Mouse (Mus musculus) kidney, adult 11 months (tissue): Measurements from ENCODE around the gene Slc7a11.
"Not testable (repeated sequence)": the region's sequence is repeated elsewhere in the genome, so short reads cannot be mapped to it uniquely, and the experiment has no call there.

Source experiments
- DNase-seq: peaks from one replicate; pipeline ENCODE4 v3.0.0; 2022

Gene Slc7a11

GRCm38 (mm10) chr3:50443421-50443916 is at the start of gene Slc7a11:
TSS of gene Slc7a11 (minus strand) at chr3:50443614.
- DNase-seq, result no peak

DNA sequence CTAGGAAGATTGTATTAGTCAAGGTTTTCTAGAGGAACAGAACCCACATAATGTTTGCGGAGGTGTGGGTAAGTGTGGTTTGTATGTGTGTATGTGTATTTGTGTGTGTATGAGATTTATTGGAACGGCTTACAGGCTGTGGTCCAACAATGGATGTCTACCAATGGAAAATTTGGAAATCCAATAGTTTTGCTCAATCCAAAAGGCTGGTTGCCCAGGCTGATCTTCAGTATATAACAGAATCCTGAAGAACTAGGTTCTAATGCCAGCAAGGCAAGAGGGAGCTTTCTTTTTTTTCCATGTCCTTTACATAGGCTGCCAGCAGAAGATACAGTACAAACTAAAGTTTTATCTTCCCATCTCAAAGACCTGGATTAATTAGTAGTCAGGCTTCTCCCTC is 48.3 kb upstream of the Slc7a11 start:
- DNase-seq, result no peak

DNA sequence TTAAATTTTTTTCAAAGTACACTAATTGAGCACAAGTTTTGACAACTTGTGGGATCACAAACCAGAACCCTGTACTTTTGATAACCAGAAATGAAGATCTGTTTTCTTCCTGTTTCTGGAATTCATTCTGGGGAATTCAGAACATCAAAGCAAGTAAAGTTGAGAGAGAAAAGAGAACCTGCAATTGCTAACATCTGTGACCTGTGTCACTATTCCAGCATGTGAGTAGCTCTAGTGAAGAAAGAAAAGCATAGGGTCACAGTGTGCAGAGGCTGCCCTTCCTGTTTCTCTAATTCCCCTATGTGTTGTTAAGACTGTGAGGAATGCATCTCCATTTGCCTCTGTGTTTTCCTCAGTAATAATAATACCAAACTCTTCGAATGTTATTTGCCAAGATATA is 40.7 kb upstream of the Slc7a11 start:
- no peak for DNase-seq

DNA sequence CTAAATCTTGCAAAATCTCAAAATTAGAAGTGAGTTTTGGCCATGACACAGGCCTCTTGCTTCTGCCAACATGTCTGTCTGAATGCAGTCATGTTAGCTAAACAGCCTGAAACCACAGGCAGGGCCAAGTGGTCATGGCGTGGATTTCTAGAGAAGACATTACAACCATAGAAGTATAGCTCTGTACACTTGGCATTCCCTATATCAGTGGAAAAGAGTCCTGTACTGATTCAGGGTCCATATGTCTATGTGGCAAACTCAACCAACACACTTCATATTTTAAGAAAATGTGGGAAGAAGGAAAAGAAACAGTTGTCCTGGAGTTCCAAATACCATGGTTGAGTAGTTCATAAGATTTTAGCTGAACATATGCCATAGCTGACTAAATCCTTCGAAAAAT is 18.8 kb upstream of the Slc7a11 start:
- no peak for DNase-seq

DNA sequence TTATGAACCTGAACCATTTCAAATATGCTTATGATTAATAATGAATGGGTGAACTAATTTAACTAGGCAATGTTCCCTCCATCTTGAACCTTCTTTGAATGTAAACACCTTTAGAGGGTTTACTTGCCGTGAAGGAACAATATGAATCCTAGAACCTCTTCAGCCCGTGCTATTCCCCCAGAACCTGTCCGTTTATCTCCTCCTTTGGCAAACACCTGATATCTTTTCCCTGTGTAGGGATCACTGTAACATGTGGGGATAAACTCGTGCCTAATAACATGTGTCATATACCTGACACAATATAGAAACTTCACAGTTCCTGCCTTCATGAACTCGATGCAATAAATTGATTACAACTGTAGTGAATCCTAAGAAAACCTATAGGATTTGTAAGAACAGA is 13.7 kb upstream of the Slc7a11 start:
- DNase-seq, result no peak

GRCm38 (mm10) chr3:50456564-50456963 is 13.2 kb upstream of the Slc7a11 start:
- no peak for DNase-seq

GRCm38 (mm10) chr3:50456023-50456422 is 12.6 kb upstream of the Slc7a11 start:
- DNase-seq, result no peak

DNA sequence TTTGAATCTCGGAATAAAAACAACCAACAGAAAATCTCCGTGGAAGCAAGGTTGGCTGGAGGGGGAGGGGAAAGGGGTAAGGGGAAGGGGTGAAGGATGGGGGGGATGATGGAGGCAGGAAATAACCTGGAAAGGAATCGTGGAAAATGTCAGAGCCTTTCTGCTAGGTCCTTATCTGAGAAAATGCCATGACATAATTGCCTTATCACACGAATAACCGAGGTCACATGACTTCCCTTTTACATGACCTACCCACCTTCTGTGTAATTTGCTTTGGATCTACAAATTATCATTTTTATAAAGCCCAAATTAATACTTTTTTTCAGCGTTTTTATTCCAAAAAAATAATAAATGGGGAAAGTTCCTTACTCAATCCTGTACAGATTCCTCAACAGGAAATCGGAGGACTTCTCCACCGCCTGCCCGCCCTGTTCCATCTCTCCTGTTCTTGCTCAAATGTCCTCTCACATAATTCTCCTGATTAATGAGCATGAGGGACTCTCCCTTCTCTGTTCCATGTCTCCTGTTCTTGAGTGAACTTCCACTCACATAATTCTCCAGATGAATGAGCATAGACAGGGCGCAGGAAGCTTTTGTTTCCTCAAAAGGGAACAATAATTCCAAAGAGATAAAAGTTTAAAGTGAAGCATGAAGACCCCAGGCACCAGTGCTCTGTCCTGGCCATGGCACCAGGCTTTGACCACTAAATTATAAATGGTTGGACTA is 1.8 kb upstream of the Slc7a11 start:
- no peak for DNase-seq

DNA sequence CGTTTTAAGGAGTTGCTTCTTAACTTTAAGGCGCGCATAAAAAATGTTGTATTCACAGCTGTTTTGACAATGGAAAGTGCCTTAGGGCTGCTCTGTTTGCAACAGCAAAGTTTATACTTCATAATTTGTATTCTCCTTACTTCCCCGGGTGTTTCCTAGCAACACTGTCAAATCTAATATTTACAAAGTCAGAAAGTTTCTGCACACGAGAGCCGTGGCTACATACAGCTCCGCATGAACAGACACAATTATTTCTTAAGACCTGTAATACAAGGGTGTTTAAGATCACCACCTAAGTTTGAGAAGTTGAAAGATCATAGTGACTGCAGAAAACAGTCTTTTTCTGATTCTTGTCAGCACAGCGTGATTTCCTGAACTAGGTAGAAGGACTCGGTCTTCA is 528 bp upstream of the Slc7a11 start:
- no peak for DNase-seq

DNA sequence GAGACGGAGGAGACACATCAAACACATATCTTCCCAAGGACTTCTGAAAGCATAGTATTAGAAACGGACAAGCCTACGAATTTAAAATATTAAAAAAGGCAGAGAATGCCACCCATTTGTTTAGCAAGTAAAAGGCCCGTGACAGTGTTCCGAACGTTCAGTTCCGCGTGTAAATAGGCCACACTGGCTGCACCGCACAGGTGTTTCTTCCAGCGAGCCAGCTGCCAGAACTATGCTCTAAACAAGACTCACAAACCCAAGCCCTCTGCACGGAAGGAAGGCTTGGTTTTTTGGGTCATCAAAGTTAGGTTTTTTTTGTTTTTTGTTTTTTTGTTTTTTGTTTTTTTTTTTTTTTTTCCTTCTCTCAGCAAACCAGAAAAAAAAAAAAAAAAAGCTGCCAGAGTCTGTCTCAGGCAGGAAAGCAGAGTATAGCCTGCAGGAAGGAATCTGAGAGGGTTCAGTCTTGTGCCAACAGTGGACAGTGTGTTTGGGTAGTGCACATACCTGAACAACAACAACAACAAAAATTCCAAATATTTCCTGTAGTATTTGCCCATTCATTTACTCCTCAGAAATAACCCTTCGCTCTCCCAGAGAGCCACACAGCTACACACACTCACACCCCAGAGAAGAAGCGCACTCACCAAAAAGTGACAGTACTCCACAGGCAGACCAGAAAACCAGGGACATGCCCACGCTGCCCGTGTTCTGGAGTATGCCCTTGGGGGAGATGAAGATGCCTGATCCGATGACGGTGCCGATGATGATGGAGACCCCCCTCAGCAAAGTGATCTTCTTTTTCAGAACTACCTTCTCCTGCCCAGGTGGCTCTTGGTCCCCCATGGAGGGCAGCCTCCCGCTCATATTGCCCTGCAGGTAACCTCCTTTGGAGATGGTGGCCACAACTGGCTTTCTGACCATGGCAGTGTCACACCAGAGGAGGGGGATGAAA is 797 bp downstream of the Slc7a11 start:
- no peak for DNase-seq

GRCm38 (mm10) chr3:50441330-50441729 is 2.1 kb downstream of the Slc7a11 start:
- DNase-seq, result no peak

DNA sequence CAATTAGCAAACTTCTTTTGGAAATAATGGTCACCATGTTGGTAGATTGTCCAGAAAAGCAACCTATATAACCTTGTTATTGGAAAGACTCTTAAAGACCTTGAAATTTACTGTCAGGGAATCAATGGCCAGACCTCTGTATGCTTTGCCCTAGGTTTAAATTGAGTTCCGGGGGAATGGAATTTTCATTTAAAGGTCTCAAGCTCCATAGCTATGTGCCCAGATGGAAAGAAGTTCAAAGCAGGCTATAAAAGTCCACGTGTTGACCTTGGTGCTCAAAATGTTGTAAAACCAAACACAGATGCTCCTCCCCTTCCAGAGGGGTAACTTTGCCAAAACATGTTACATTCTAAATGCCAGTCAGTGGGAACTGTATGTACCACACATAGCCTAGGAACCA is 3.0 kb downstream of the Slc7a11 start:
- DNase-seq, result no peak

GRCm38 (mm10) chr3:50439429-50439828 is 4.0 kb downstream of the Slc7a11 start:
- DNase-seq, result no peak

DNA sequence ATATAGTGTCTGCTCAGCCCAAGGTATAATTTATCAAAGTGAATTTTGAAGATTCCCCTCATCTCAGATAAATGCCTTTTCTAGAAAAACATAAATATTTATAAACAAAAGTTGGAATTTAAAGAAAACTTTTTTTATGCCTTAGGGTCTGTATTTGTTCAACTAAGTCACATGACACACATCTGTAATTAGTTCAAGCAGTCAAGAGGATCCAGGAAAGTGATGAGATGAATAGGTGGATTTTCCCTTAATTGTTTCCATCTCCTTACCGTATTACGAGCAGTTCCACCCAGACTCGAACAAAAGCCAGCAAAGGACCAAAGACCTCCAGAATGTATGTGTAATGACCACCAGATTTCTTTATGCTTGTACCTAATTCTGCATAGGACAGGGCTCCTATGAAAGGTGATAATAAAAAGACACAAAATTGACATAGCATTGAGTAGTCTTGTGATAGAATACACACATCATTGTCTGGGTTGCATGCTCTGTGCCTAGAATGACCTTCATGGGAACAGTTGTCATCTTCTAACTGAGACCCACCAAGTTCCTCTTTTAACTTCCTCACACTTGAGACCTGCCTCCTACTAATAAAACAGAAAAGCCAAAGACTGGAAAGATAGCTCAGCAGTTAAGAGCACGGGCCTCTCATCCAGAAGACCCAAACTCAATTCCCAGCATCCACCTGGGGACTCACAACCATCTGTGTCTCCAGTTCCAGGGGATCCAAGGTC is 4.7 kb downstream of the Slc7a11 start:
- no peak for DNase-seq

DNA sequence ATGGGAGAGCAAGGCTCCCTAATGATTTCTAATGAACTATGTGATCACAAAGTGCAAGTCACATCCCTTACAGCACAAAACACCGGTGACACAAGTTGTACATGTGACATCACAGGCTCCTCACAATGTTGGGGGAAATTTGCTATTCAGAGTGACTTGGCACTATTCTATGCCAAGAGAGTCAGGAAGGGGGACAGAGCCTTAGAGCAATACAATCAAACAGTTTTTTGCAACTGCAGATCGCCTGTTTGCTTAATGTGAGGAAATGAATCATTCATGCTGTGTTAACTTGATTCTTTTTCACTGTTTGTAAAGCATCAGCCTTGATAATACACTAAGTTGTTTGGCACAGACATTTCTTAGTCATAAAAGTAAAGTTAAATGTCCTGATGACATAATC is 5.3 kb downstream of the Slc7a11 start:
- not testable (repeated sequence) for DNase-seq

- not testable (repeated sequence) for DNase-seq
Measured at GRCm38 (mm10) chr3:50436409-50436808, 7.0 kb downstream of the Slc7a11 start.

DNA sequence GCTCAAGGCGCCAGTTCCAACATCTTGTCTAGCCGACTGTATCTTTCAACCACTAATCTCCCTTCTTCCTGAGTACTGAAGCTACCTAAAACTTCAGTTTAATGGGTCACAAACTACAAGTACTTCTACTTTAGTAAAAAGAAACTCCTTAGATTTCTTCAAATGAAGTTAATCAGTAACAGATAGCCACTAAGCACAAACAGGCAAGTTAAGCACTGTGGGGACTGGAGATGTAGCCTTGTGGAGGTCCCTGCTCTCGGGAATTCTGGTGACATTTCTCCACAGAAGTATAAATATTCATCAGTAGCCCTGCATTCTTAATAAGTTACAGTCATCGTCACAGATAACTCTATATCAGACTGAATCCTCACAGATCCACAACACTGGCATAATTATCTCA is 9.6 kb downstream of the Slc7a11 start:
- no peak for DNase-seq

DNA sequence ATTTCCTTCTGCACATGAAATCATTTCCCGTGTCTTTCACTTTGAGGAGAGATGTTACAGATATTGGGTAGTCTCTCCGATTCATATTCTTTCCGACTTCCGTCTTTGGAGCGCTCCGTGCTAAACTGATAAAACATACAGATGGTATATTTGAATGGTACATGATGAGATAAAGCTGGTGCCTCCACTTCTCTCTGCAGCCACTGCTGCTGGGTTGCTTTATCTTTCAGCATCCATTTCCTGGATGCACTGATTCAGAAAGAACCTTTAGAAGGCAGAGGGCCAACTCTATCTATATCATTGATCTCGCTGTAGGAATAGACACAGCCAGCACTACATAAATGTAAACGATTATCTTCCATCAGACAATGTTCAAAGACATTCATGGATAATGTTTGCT is 12.6 kb downstream of the Slc7a11 start:
- no peak for DNase-seq

GRCm38 (mm10) chr3:50421480-50422277 is 21.7 kb downstream of the Slc7a11 start:
- DNase-seq, result no peak

DNA sequence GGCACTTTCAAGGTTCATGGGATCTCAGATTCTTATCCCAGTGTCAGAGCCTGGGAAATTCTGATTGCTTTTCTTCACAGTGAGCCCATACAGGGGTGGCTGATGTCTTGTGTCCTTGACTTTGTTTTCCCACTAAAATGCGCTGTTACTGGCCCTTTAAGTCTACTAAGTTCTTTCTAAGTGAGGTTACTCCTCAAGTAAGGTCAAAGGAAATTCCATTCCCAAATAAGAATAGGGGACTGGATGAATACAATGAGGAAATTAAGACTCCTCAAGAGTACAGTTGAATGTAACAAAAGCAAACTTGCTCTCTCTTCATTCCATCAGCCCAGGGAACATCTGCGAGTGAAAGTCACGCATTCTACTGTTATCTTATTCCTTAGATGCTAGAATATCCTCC is 24.3 kb downstream of the Slc7a11 start:
- no peak for DNase-seq

DNA sequence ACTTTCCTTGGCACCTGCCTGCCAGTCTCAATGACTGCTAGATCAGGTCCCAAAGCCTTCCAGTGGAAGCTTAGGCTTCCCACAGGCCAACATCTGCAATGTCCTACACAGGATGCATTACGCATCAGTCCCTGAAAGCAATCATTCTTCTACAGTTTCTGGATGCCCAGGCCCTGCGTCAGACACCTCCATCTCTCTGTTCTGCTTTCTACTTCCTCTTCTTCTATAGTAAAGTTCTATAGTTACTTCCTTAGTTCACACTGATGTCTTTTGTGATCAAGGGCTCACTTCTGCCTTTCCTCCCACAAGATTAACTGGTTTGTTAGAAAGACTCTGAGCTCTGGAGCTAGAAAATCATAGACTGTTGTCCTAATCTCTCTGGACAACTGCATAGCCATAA is 36.6 kb downstream of the Slc7a11 start:
- no peak for DNase-seq

DNA sequence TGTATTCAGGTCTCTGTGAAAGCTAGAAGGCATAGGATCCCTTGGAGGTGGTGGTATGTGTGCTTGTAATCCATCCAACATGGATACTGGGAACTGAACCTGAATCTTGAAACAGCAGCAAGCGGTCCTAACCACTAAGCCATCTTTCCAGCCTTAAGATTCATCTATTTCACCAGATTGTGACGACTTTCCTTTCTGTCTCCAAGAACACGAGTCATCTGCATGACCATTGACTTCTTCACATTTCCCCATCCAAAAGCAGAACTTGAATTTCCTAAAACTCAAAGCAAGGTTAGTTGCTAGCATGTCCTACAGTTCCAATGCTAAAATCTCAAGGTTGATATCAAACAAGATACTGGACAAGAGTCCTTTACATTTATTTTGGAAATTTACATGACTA is 37.5 kb downstream of the Slc7a11 start:
- no peak for DNase-seq
